Mouse (Mus musculus) spleen, postnatal 4 days (tissue): ENCODE data around the gene Prss23.

Experiments used
- DNase-seq, 2 experiments: peaks; one replicate each; pipeline ENCODE4 v3.0.0; 2022; ENCODE audit warnings: low spot score in 2 of 2

Prss23 gene

DNA sequence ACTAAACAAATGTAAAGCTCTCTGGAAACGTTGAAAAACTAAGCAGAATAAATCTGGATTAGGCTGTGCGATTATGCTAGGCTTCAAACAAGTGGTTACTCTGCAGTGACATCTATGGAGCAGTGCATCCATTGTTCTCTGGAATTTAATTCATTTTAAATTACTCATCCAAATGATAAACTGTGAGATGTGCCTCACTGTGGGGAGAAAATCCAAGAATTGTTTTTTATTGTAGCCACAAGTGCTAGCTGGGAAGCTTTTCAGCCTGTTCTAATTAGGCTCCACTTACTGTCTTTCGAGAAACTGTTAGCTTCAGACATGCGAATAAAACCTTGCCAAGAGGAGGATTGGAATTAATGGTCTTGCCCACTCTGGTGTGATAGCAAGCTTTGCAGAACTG lies 18.3 kb downstream of the Prss23 start:
- DNase-seq = no peak

DNA sequence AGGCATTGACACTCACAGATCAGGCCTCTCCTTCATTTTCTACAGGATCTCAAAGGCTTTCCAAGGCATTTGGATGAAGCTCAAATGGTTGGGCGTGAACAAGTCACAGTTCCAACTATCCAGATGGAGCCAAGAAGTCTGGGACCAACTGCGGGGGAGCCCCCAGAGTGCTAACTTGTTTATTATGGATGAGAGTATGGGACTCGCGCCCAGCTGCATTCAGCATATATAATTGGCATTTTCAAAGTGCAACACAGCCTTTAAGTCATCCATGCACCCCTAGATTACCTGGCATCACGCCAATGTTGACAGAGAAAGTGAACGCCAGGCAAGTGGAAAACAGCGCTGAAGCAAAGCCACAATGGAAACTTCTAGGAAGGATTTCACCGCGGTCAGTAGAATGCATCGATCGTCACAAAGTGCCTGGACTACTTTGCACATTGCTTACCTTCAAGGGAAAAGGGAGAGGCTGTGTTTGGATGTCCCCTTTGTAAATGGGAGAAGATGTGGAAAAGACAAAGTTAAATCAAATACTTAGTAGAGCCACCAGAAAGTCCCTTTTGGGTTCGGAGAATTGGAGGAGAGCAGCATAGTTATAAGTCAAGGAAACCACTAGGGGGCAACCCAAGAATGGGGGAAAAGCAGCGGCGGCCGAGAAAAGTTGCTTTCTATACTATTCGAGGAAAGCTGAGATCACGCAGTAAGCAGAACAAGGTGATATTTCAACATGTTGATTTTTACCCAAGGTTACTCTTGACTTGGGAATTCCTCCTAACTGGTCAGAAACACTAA lies 27.3 kb downstream of the Prss23 start:
- no peak for DNase-seq

DNA sequence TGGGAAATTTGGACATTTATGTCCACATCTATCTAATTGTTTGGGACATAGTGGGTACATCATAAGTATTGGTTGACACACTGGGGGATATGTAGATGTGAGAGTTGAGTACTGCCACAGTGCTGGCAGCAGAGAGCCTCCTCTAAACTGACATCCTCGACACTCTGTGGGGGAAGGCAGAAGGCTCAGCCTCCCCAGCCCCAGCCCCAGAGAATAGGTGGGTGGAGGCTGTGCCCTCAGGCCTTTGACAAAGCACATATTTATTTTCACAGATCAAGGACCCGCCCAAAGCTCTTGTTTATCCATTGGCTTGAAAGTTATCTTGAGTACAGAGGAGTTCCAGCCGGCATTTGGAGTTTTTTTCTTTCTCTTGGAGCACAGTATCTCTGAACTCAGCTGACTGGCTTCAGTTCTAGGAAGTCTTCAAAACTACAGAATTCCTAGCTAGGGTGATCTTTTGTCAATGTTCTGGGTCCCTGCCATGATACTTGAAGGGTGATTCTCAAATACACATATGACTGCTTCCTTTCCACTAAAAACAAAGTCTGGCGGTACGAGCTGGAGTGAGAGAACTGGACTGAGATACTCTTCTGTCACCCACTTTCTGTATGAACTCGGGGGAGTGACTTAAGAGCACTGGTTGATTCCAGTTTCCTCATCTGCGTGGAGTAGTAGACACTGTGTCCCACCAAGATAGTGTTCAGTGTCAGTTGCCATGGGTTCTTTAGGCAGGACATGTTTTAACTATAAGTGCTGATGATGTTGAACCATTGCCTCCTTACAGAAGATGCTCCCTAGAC lies 43.0 kb downstream of the Prss23 start:
- no peak for DNase-seq

DNA sequence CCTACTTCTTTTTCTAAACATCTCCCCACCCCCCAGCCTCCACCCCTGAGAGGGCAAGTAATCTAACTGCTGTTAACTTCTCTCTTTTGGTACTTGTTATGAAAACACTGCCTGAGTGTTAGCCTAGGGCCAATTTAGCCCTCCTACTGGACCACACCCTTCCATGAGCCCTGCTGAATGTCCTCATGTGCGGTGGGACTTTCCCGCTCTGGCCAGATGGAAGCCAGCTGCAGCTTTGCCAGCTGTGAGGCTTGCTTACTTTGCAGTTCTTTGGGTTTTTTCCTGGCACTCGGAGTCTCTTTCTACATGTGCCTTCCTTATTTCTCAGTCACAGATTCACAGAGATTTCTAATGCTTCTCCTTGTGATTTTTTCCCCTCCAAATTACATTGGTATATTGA lies 45.3 kb downstream of the Prss23 start:
- DNase-seq = no peak

DNA sequence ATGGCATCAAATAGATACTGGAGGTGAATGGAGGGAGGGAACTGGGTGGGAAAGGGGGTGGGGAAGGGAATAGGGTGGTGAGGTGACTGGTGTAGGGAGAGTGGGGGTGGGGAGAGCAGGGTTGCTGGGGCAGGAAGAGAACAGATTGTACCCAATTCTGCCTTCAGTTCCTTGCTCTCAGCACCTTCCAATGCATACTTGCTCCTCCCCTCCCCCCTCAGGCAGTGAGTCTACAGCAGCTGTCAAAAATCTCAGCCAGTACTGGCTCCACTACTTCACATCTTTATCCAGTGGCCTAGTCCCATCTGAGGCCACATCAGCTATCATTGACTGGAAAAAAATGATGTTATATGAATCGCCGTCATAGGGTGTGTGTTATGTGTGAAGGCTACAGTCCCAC lies 48.5 kb downstream of the Prss23 start:
- no peak for DNase-seq

DNA sequence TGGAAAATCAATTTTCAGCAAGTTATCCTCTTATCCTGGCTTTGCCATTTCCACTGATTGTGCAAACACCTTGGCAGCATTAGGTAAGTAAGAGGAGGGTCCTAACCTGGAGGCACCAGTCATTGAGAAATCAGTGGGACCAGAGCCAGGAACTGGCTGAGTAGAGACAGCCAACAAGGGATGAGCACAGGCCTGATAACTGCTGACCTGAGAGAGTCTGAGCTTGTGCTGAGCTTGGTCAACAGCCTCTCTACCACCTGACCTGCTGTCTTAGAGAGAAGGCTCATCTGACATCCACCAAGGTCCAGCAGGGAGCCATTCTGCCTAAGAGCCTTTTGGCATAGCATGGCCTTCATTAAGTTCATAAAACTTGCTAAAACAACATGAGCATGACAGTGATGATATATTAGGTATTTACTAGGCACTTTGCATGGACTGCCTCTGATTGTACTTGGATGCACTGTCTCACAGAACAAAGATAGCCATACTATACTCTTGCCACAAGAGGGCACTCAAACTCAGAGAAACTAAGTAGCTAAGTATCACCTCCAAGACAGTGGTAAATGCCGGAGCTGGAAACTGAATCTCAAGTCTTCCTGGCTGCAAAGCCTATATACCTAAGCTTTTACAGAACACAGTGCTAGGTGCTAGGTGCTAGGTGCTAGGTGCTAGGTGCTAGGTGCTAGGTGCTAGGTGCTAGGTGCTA lies 49.5 kb downstream of the Prss23 start:
- no peak for DNase-seq

DNA sequence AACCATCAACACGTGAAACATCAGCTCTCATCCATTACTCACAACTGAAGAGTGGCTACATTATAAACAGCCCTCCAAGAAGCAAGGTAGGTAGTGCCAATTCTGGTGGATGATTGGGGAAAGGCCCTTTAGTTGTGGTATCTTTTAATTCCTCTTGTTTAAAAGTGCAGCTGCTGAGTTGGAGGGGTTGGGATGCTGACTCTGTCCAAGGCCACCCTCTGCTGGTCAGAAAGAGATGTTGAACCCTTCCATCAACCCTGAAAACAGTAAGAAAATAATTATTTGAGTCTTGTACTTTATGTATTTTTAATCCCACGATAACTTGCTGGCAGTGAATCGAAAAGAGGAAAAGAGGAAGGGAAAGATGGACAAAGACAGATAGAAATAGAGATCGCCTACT lies 53.5 kb downstream of the Prss23 start:
- DNase-seq = no peak

DNA sequence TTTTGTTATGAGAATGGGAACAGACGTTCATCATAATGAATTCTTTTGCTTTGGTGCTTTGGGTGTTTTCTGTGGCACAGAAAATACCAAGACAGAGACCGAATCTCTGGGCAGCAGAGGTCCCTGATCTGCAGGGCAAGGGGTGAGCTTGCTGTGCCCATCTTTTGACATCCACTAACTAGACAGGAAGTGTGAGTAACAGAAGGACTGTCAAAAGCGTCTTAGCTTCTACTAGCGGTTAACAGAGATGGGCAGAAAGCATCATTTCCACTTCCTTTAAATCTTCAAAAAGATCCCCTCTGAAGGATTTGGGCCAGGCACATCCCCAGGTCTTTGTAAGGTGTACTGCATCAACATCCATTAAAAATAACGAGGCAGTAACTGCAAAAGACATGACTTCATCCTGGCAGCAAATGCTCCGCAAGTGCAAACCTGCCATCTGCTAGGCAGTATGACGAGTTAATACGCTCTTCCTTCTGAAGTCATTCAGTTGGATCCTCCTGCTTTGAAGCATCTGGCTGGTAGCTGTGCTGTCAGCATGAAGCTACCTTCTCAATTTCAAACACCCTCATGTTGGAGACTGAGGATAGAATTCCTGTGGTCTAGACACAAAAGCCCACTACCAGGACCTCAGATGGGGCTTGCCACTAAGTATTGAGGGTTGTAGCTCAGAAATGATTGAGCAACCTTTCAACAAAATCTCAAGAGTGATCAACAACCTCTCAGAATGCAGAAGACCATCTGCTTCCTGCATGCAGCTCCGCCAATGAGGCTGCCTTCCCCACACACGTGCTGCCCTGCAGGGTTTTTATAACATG lies 63.0 kb downstream of the Prss23 start:
- DNase-seq = no peak

DNA sequence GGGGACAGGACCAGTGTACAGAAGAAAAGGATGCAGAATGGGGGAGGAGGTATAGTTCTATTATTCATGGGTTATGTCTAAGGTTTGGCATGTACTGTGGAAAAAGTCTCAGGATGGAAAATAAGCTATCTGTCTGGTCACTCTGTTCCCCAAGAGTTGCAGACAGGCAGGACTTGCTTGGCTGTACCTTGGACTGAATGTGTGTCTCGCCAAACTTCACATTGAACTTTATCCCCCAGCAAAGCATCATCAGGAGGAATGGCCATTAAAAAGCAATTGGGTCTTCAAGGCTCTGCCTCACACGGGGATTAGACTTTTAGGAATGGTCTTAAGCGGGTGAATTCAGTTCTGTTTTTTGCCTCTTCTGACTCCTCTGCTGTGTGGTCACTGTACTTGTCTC lies 63.7 kb downstream of the Prss23 start:
- no peak for DNase-seq

DNA sequence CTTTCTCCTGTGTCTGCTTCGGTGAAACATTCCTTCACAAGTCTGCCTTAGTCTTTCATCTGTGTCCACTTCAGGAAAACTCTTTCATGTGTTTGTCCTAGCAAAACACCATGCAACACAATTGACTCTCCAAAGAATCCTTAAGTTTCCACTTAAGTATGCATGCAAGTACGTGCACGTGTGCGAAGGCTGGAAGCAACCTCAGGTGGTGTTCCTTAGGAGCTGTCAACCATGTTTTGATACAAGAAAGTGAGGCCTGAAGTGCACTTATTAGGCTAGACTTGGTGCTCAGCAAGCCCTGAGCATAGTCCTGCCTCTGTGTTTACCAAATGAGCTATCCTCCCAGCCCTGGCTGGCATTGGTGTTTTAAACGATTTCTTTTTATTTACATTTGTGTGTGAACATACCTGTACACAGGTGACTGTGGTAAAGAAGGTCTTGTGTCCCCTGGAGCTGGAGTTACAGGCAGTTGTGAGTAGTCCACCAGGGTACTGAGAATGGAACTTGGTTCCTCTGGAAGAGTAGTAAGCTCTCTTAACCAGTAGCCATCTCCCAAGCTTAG lies 64.3 kb downstream of the Prss23 start:
- DNase-seq = no peak

DNA sequence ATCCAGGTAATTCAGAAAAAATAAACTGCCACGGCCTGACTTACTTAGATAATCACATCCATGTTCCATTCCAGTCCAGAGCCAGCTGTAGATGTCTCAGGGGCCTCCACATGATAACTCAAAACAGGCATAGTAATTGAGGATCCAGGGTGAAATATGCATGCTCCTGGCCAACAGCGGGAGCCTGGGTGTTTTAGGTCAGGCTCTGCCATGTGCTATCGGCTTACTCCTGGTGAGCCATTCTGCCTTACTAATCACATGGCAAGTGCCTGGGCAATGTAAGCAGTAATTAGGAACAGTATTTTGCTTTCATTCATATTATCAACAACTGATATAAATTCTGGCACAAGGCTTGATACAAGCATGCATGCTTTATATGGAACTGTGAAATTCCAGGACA lies 65.6 kb downstream of the Prss23 start:
- DNase-seq = no peak

DNA sequence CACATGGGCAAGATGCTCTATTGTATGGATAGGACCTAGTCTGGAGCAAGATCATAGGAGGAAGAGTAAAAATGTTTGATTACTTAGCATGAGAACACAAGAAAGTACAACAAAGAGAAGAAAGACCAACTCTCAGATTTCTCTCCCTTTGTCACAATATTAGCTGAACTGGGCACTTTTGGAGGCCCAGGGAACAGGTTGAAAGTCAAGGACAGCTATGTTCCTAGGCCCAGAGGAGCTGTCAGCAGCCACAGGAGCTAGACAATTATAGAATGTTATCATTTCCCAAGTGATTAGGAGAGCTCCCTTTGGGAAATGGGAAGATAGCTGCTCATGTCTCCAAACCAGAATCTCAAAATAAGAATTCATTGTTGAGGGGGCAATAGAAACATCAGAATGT lies 66.1 kb downstream of the Prss23 start:
- DNase-seq = no peak

DNA sequence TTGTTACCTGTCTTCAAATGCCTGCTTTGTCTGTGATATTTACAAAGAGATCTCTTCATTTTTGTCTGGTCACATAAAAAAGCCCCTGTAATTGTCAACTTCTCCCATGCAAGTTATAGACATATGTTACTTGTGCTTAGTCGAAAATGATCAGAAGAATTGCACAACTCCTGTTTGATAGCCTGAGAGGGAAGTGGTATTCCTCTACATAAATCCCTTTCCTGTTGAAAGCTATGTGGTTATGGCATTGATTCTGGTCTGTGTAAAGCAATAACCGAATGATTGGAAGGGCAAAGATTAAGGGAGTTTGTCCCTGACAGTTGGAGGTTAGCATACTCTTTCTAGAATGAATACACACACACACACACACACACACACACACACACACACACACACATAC lies 67.3 kb downstream of the Prss23 start:
- DNase-seq = no peak
